Mouse (Mus musculus): ENCODE measurements around the gene Gpr161. TPM values are rescaled to one million over a fixed set of nuclear protein-coding genes. Genes with fewer than 3 reads are reported as not detected.

Gene Gpr161
- polyA plus RNA-seq, 1 experiment: 2.8 TPM

DNA sequence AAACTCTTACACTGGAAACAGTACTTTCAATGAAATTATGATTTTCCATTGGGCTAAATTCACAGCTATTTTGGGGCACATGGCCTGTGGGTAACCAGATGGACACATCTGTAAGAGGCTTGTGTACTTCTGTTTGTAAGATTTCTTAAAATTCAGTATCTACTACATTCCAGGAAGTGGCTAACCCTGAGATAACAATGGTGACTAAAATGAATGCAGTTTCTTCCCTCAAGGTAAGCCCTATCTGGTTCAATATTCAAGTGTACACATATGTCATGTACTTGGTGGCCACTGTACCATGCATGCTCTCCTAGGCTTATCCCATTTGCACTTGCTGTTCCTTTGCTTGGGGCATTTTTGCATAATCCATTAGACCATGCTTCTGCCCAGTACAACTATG is 35.3 kb downstream of the Gpr161 start:
- Histone ChIP-seq H3K4me1 (ENCODE audit: control insufficient read depth, insufficient read depth, low read length) (no peaks in the 10 kb centered on the region), H3K9me3 (replicated peaks; ENCODE audit: control insufficient read depth, insufficient read depth, low read length, poor library complexity, severe bottlenecking) (no peaks in the 10 kb centered on the region), H3K27ac (ENCODE audit: insufficient read depth, low read length) (no peak overlapping the region), H3K27me3 (ENCODE audit: control insufficient read depth, insufficient read depth, low read length, poor library complexity, severe bottlenecking) (no peaks in the 10 kb centered on the region), H3K9ac (ENCODE audit: low read depth, poor library complexity, severe bottlenecking) (no peak overlapping the region), H3K4me3 (ENCODE audit: low read depth, low read length) (no peak overlapping the region), H3K36me3 (ENCODE audit: control insufficient read depth, insufficient read depth, low read length, poor library complexity, severe bottlenecking) (no peaks in the 10 kb centered on the region)
- no peak for TF ChIP-seq CTCF (IDR thresholded peaks at IDR 0.05; ENCODE audit: low read depth, low read length)
- no peak for TF ChIP-seq POLR2A (IDR thresholded peaks at IDR 0.05; ENCODE audit: insufficient read depth, low read length)
- TF ChIP-seq EP300 (IDR thresholded peaks at IDR 0.05; ENCODE audit: insufficient read depth, low read depth, low read length): no peak

- Histone ChIP-seq H3K36me3 (ENCODE audit: control insufficient read depth, insufficient read depth, low read length, poor library complexity, severe bottlenecking) (no peaks in the 10 kb centered on the region), H3K27ac (ENCODE audit: insufficient read depth, low read length) (no peak overlapping the region), H3K9ac (ENCODE audit: low read depth, poor library complexity, severe bottlenecking) (no peak overlapping the region)
These were observed 37.2 kb downstream of the Gpr161 start for GRCm38 (mm10) chr1:165332797-165333196.

DNA sequence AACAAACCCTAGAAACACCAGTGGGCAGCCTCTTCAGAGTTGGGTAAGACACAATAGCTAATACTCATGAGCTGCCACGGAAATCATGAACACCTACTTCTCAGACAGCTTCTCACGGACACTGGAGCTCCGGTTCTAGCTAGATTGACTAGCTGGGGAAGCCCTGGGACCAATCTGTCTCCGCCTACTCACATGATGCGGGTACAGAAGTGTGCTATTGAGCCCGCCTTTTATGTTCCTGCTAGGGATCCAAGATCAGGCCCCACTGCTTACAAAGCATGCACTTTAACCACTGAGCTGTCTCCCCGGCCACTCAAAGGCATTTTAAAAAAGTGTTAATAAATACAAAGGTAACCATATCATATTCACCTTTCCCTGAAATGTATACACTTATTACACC is 46.5 kb downstream of the Gpr161 start:
- Histone ChIP-seq H3K4me3 (ENCODE audit: low read depth, low read length) (no peak overlapping the region), H3K9ac (ENCODE audit: low read depth, poor library complexity, severe bottlenecking) (no peak overlapping the region), H3K36me3 (ENCODE audit: control insufficient read depth, insufficient read depth, low read length, poor library complexity, severe bottlenecking) (no peaks in the 10 kb centered on the region), H3K27ac (ENCODE audit: insufficient read depth, low read length) (no peak overlapping the region), H3K9me3 (replicated peaks; ENCODE audit: control insufficient read depth, insufficient read depth, low read length, poor library complexity, severe bottlenecking) (no peaks in the 10 kb centered on the region), H3K4me1 (ENCODE audit: control insufficient read depth, insufficient read depth, low read length) (no peaks in the 10 kb centered on the region), H3K27me3 (ENCODE audit: control insufficient read depth, insufficient read depth, low read length, poor library complexity, severe bottlenecking) (no peaks in the 10 kb centered on the region)
- TF ChIP-seq POLR2A (IDR thresholded peaks at IDR 0.05; ENCODE audit: insufficient read depth, low read length) (no peak), CTCF (IDR thresholded peaks at IDR 0.05; ENCODE audit: low read depth, low read length) (no peak), EP300 (IDR thresholded peaks at IDR 0.05; ENCODE audit: insufficient read depth, low read depth, low read length) (no peak)

More at GRCm38 (mm10) chr1:165332797-165333196, 37.2 kb downstream of the Gpr161 start:
- Histone ChIP-seq H3K4me1 (ENCODE audit: control insufficient read depth, insufficient read depth, low read length) (no peaks in the 10 kb centered on the region), H3K9me3 (replicated peaks; ENCODE audit: control insufficient read depth, insufficient read depth, low read length, poor library complexity, severe bottlenecking) (no peaks in the 10 kb centered on the region), H3K4me3 (ENCODE audit: low read depth, low read length) (no peak overlapping the region), H3K27me3 (ENCODE audit: control insufficient read depth, insufficient read depth, low read length, poor library complexity, severe bottlenecking) (no peaks in the 10 kb centered on the region)
- TF ChIP-seq POLR2A (IDR thresholded peaks at IDR 0.05; ENCODE audit: insufficient read depth, low read length): no peak
- no peak for TF ChIP-seq EP300 (IDR thresholded peaks at IDR 0.05; ENCODE audit: insufficient read depth, low read depth, low read length)
- TF ChIP-seq CTCF (IDR thresholded peaks at IDR 0.05; ENCODE audit: low read depth, low read length): no peak

GRCm38 (mm10) chr1:165344453-165344852 is 48.9 kb downstream of the Gpr161 start:
- Histone ChIP-seq H3K4me1 (ENCODE audit: control insufficient read depth, insufficient read depth, low read length) (no peaks in the 10 kb centered on the region), H3K9me3 (replicated peaks; ENCODE audit: control insufficient read depth, insufficient read depth, low read length, poor library complexity, severe bottlenecking) (no peaks in the 10 kb centered on the region), H3K9ac (ENCODE audit: low read depth, poor library complexity, severe bottlenecking) (no peak overlapping the region), H3K36me3 (ENCODE audit: control insufficient read depth, insufficient read depth, low read length, poor library complexity, severe bottlenecking) (no peaks in the 10 kb centered on the region), H3K27me3 (ENCODE audit: control insufficient read depth, insufficient read depth, low read length, poor library complexity, severe bottlenecking) (no peaks in the 10 kb centered on the region), H3K4me3 (ENCODE audit: low read depth, low read length) (no peak overlapping the region), H3K27ac (ENCODE audit: insufficient read depth, low read length) (no peak overlapping the region)
- TF ChIP-seq CTCF (IDR thresholded peaks at IDR 0.05; ENCODE audit: low read depth, low read length) (no peak), EP300 (IDR thresholded peaks at IDR 0.05; ENCODE audit: insufficient read depth, low read depth, low read length) (no peak), POLR2A (IDR thresholded peaks at IDR 0.05; ENCODE audit: insufficient read depth, low read length) (no peak)

DNA sequence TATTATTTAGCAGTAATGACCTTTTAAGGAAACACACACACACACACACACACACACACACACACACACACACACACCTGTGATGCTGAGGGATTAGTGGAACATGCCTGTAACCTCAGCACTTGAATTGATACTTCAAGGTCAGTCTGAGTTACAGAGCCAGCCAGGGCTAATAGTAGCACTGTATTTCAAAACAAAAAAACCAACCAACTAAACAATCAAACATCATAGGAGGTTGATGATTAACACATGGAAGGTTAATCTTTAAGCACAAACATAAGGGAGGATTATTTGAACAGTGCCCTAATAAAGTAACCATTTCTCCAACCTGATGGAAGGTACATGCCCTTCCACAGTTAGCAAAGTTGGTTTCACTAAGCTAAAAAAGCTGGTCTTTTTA is 53.0 kb downstream of the Gpr161 start:
- Histone ChIP-seq H3K9ac (ENCODE audit: low read depth, poor library complexity, severe bottlenecking) (no peak overlapping the region), H3K4me1 (ENCODE audit: control insufficient read depth, insufficient read depth, low read length) (no peaks in the 10 kb centered on the region), H3K36me3 (ENCODE audit: control insufficient read depth, insufficient read depth, low read length, poor library complexity, severe bottlenecking) (no peaks in the 10 kb centered on the region), H3K27me3 (ENCODE audit: control insufficient read depth, insufficient read depth, low read length, poor library complexity, severe bottlenecking) (no peaks in the 10 kb centered on the region), H3K27ac (ENCODE audit: insufficient read depth, low read length) (no peak overlapping the region), H3K9me3 (replicated peaks; ENCODE audit: control insufficient read depth, insufficient read depth, low read length, poor library complexity, severe bottlenecking) (no peaks in the 10 kb centered on the region), H3K4me3 (ENCODE audit: low read depth, low read length) (no peak overlapping the region)
- no peak for TF ChIP-seq CTCF (IDR thresholded peaks at IDR 0.05; ENCODE audit: low read depth, low read length)
- no peak for TF ChIP-seq POLR2A (IDR thresholded peaks at IDR 0.05; ENCODE audit: insufficient read depth, low read length)
- no peak for TF ChIP-seq EP300 (IDR thresholded peaks at IDR 0.05; ENCODE audit: insufficient read depth, low read depth, low read length)

DNA sequence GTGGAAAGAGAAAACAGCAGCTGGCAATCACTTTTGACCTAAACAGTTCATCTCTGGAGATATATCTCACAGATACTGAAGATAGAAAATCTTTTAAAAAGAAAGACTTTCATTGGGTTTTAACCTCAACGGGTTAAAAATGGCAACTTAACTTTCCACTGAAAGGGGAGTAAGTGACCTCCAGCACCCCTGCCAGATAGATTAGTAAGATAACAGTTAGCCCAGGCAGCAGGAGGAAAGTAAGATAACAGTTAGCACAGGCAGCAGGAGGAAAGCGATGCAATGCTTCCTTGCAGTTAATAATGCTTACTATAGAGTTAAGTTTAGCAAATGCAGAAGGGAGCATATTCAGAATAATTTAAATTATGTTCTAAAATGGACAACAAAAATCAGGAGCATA is 60.8 kb downstream of the Gpr161 start:
- no peaks in the 10 kb centered on the region for H3K27me3 ChIP-seq (ENCODE audit: control insufficient read depth, insufficient read depth, low read length, poor library complexity, severe bottlenecking)
- no peaks in the 10 kb centered on the region for H3K4me1 ChIP-seq (ENCODE audit: control insufficient read depth, insufficient read depth, low read length)
- no peak overlapping the region for H3K27ac ChIP-seq (ENCODE audit: insufficient read depth, low read length)
- TF ChIP-seq POLR2A (IDR thresholded peaks at IDR 0.05; ENCODE audit: insufficient read depth, low read length): no peak
- TF ChIP-seq CTCF (IDR thresholded peaks at IDR 0.05; ENCODE audit: low read depth, low read length): no peak
- TF ChIP-seq EP300 (IDR thresholded peaks at IDR 0.05; ENCODE audit: insufficient read depth, low read depth, low read length): no peak
- no peaks in the 10 kb centered on the region for H3K9me3 ChIP-seq (replicated peaks; ENCODE audit: control insufficient read depth, insufficient read depth, low read length, poor library complexity, severe bottlenecking)
- H3K4me3 ChIP-seq (ENCODE audit: low read depth, low read length): no peak overlapping the region
- H3K36me3 ChIP-seq (ENCODE audit: control insufficient read depth, insufficient read depth, low read length, poor library complexity, severe bottlenecking): no peaks in the 10 kb centered on the region
- no peak overlapping the region for H3K9ac ChIP-seq (ENCODE audit: low read depth, poor library complexity, severe bottlenecking)

Measured in ES-Bruce4 (cell line).